Mouse (Mus musculus): Measurements from ENCODE around the gene Cckbr.

Gene Cckbr

GRCm38 (mm10) chr7:105497881-105498280, 72.3 kb downstream of the Cckbr start:
- DNase-seq (ENCODE audit: low spot score): no peak

GRCm38 (mm10) chr7:105498854-105499492, 73.4 kb downstream of the Cckbr start:
- no peak for DNase-seq (ENCODE audit: low spot score)

GRCm38 (mm10) chr7:105499676-105500075, 74.1 kb downstream of the Cckbr start:
- no peak for DNase-seq (ENCODE audit: low spot score)

GRCm38 (mm10) chr7:105501984-105502383, 76.5 kb downstream of the Cckbr start:
- DNase-seq (ENCODE audit: low spot score): no peak

- no peak for DNase-seq (ENCODE audit: low spot score)
These were observed 81.7 kb downstream of the Cckbr start for GRCm38 (mm10) chr7:105507257-105507656.

- DNase-seq (ENCODE audit: low spot score): no peak
These were observed 84.6 kb downstream of the Cckbr start for GRCm38 (mm10) chr7:105510143-105510542.

- no peak for DNase-seq (ENCODE audit: low spot score)
These were observed 88.3 kb downstream of the Cckbr start for GRCm38 (mm10) chr7:105513845-105514291.

- no peak for DNase-seq (ENCODE audit: low spot score)
These were observed 89.0 kb downstream of the Cckbr start for GRCm38 (mm10) chr7:105514561-105514960.

- peak; percentile 7 for DNase-seq (ENCODE audit: low spot score)
These were observed 89.6 kb downstream of the Cckbr start for GRCm38 (mm10) chr7:105515178-105515577.

- no peak for DNase-seq (ENCODE audit: low spot score)
These were observed 91.3 kb downstream of the Cckbr start for GRCm38 (mm10) chr7:105516669-105517360.

GRCm38 (mm10) chr7:105519336-105519735, 93.8 kb downstream of the Cckbr start:
- no peak for DNase-seq (ENCODE audit: low spot score)

- DNase-seq (ENCODE audit: low spot score): no peak
These were observed 94.2 kb downstream of the Cckbr start for GRCm38 (mm10) chr7:105519771-105520170.

- no peak for DNase-seq (ENCODE audit: low spot score)
These were observed 94.7 kb downstream of the Cckbr start for GRCm38 (mm10) chr7:105520201-105520600.
